Mouse (Mus musculus) gastrocnemius, postnatal 25 days (tissue): Measurements from ENCODE around the gene 2810459M11Rik. TPM values are rescaled to one million over a fixed set of nuclear protein-coding genes. Genes with fewer than 3 reads are reported as not detected.
A peak's percentile ranks its signal among the peaks of the same experiment; 100 is the strongest.
"Not testable (repeated sequence)": the region's sequence is repeated elsewhere in the genome, so short reads cannot be mapped to it uniquely, and the experiment has no call there.

ENCODE experiments used
- DNase-seq: peaks from one replicate; pipeline ENCODE4 v3.0.0; 2022
- long read RNA-seq, 2 experiments: library from polyadenylated mRNA; stranded (forward); transcript quantifications; one replicate each; pipeline ENCODE4 v2.0.0; 2021
- total RNA-seq, 2 experiments: library from RNA; stranded (reverse); gene quantifications; 1 replicate in 1 of 2; 2 replicates in 1 of 2; pipeline ENCODE4 v1.2.3; 2021

The 2810459M11Rik gene
- total RNA-seq = not detected
- long read RNA-seq, experiment 1, partial matches to known transcripts = 0 of 1 reads
- long read RNA-seq, experiment 1, other reads (novel, unspliced or antisense) = 1 of 1 reads
- long read RNA-seq, experiment 2 = 0 reads

DNA sequence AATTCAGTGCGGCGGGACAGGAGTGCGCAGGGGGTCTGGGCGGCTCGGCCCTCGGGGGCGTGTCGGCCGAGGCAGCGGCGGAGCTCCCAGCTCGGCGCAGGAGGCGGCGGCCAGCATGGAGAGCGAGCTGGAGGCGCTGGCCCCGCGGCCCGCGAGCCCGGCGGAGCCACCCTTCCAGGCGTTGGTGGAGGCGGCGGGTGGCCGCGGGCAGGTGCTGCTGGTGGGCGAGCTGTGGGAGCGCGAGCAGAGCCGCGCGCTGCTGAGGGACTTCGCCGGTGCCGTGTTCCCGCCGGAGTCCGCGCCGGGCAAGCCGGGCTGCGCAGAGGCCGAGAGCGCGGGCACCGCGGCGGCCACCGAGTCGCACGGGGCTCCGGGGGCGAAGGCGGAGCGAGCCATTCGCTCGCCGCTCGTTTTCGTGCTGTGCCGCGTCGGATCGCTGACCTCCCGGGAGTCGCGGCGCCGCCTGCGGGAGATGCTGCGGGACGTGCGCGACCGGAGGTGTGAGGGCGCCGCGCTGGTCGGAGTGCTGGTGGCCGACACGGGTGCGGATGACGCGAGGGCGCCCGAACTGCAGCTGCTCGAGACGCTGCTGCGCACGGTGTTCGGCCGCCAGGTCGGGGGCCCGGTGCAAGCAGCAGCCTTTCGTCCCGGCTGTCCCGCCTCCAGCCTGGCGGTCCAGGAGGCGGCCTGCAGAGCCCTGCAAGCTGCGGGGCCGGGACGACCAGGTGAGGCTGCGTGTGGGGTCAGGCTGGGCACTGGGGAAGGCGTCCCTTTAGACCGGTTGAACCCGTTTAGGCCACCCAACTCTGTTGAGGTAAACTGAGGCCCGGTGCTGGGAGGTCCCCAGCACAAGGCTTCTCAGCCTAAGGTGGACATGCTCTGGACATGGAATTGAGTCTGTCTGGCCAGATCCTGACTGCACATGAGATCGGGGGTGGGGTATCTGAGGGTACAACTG is at the start of gene 2810459M11Rik:
Gene 2810459M11Rik, plus strand, starts transcription at position 16 of the 958 bp plus-strand sequence.
- DNase-seq = no peak

DNA sequence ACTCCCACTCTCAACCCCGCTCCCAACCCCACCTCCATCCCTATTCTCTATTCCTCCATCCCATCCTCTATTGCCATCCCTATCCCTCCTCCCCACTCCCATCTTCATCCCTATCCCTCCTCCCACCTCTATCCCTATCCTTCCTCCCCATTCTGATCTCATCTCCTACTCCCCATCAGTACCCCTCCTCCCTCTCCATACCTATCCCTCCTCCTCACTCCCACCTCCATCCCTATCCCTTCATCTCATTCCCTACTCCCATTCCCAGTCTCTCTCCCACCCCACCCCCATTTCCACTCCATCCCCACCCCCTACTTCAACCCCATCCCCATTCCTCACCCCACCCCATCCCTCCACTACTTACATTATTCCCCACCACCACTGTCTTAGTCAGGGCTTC is 48.4 kb upstream of the 2810459M11Rik start:
- DNase-seq = no peak

DNA sequence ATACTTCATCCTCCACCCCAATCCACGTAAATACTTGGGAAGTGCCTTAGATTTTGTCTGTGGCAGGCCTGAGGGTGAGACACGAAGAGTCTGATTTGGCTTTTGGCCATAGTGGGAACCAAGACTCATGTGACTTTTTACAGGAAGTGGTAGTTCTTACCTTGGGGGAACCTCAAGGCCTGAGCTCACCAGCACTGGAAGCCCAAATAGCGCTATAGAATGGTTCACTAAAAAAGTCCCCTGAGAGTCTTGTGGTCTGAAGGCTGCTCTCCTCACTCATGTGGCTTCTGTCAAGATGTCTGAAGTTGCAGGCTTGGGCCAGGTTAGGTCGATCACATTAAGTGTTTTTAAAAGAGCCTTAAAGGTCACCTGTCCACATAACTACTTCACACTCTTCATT is 47.7 kb upstream of the 2810459M11Rik start:
- no peak for DNase-seq

DNA sequence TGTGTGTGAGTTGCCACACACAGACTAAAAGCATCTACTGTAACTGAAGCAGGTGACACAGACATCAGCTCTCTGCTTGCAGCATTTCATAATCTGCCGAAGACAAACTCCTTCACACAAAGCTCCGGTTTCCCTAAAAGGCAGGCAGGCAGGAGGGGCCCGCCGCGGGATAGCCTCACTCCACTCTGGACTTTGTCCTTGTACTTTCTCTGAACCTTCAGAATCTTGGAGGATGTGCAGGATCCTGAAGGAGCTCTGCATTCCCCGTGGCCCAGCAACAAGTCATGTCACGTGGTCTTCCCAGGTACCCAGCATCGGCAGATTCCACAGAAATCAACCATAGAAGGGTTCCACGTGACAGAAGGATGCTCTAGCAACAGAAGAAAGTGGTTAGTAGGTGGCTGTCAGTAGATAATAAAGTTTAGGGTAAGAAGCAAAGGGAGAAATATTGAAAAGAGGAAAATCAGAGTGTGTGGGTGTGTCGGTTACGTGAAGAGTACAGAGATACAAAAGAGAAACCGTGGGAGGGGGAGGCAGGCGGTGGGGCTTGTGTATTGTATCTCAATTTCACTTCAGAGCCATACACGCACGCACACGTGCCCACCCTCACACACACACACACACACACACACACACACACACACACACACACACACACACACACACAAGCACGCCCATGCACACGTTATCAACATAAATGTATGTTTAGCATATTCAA is 45.7 kb upstream of the 2810459M11Rik start:
- no peak for DNase-seq

DNA sequence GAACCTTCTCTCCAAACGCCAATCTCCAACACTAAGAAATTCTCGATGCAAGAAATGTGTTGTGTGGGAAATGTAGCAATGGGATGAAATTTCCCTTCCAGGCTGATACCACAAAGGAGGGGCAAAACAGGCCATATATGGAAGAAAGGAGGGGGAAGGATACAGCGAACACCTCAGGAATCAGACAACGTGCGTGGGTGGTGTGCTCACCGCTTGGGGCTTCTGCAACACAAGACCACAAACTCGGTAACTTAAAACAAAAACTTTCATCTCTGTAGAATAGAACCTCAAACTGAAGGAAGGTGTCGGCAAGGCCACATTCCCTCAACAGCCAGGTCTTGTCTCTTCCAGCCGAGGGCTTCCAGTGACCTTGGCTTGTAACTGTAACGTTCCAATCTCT is 40.1 kb upstream of the 2810459M11Rik start:
- DNase-seq = no peak

DNA sequence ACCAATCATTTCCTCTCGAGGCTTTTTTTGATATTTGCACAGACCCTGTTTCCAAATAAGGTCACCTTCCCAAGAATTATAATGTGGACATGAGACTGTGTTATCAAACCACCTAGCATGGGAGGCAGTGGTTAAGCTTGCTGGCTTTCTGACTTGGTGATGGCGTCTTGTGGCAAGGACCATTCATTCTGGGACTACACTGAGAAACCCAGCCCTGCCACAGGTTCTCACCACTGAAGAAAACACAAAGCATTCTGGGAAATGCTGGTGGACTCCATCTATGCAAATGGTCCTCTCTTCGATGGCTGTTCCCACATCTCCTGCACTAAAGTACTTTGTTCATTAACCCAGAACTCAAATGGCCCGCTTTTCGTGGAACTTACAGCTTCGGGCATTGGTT is 39.6 kb upstream of the 2810459M11Rik start:
- DNase-seq = no peak

DNA sequence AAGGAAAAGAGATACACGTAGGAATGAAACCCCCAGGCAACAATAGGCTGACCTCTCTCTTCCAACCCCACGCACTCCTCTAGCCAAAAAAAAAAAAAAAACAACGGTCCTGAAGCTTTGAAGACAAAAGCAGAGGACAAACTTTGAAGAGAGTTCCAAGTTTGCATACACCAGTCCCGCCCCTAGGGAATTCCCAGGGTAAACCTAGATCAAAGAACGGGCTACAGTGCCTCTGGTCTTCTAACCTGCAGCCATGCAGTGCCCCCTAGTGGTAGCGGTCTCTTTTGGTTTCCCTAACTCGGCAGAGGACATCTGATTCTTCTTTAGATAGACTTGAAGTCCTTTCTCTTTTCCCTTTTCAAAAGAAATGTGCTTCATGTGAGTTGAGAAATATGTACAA is 37.9 kb upstream of the 2810459M11Rik start:
- DNase-seq = peak; percentile 64

DNA sequence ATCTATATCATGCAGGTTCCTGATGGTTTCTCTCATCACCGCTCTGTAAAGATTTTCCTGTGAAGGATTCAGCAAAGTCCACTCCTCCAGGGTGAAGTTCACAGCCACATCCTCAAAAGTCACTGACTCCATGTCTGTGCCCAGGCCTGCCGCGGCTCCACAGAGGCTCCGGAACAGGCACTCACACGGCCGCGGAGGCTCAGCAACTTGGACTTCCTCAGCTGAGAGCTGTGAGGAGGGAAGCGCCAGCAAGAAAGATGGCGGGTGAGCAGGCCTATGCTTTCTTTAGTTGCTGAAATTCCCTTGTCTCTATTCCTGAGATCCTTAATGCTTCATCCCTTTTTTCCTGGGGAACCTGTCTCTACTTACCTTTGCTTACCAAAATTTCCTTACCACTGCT is 29.9 kb upstream of the 2810459M11Rik start:
- DNase-seq = not testable (repeated sequence)

DNA sequence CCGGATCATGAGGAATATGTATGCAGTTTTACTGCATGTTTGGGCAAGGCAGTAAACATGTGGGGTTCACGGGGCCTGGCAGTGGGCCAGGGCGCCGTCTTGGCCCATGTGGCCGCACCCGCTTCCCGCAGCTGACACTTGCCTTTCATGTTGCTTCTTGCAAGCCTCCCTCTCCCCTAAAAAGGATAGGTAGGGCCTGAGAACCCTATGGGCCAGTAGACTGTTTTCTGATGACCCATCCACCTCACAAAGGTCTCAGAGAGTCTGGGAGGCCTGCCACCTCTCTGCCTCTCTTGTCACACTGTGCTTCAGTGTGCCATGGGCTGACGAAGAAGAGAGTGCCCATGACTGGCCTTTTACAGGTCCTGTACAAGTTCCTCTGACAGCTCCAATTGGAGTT is 29.1 kb upstream of the 2810459M11Rik start, which contains the start of gene Spata3:
Gene Spata3, plus strand, starts transcription at position 301 of the 400 bp plus-strand sequence.
- DNase-seq = no peak

DNA sequence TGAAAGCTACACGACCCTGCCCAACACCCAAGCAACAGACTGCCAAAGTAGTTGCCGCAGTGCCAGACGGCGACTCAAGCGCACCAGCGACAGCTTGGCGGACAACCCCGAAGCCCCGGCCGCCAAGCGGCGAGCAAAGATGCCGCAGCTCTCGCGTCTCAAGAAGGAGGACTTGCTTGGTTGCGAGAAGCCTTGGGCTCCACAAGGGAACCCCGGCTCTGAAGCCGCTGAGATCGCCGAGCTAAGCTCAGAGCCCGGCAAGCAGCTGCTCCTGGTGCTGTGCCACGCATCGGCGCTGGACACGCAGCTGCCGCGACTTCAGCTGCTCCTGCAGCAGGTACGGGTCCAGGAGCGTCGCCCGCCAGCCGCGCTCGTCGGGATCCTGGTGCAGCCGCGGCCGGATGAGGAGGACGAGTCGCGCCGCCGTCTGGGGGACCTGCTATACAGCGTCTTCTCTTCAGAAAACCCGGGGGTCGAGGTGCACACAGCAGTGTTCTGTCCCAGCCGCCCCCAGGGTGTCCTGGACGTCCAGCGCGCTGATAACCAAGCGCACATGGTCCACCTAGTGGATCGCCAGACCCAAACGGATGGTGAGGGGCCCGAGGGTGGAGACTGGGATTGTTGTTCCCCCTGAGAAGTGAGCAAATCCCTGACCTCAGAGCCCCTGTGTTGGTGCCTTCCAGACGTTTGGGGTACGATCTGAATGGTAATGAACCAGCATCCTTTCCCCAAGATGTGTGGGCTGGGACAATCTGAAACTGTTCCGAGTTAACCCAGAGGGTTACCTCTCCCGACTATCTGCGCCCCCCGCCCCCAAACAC is 27.2 kb upstream of the 2810459M11Rik start:
- DNase-seq = no peak

DNA sequence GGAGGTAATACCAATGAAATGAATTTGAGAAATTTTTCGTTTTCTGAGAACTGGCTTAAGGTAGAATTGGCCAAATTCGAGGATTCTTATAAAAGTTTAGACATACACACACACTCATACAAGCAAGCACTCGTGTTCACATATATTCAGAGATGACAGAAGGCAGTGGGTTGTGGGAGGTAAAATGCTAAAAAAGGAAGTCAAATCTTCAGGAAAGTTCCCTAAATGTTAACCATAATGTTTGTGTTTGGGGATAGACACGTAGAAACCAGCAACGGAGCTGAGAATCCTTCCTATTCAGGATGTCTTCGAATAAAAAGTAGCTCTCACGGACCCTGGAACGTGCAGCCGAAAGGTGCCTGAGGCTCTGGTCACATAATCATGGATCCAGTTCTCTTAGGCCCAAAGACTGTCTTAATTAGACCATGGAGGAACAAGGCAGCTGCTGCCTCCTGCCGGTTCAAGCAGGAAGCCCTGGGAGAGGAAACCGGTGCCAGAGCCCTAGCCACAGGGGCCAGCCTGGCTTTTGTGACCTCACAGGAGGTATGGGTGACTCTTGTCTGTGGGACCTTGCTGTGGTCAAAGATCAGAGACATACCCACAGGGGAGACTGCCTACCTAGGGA is 24.2 kb upstream of the 2810459M11Rik start:
- DNase-seq = no peak

DNA sequence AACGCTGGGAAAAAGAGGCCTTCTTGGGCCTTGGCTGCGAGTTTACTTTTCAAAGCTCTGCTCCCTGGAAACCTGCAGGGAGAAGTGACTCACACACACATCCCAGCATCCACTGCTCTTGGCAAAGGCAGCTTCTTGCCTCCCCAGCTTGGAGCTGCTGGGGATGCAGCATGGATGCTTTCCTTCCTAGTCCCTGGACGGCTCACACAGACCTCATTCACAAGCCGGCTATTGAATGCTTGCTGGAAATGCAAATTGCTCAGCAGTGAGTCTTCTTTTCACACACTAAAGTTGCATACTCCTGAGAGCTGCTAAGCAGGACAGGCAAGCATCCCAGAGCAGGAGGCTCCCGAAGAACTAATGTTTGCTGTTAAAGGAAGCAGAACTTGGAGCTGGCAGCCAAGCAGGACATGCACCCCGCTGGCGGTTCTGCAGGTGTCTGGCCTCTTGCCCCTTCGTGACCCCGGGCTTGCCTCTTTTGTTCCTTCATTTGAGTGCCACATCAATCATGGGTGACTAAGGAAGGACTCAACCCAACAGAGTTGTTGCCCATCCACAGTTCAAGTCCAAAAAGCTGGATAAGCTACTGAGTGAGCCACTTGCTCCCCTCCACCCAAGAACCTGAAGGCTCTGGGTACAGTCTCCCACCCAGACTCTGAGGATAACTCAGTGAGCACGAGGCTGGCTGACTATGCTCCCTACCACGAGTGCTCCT is 13.2 kb upstream of the 2810459M11Rik start:
- DNase-seq = no peak

DNA sequence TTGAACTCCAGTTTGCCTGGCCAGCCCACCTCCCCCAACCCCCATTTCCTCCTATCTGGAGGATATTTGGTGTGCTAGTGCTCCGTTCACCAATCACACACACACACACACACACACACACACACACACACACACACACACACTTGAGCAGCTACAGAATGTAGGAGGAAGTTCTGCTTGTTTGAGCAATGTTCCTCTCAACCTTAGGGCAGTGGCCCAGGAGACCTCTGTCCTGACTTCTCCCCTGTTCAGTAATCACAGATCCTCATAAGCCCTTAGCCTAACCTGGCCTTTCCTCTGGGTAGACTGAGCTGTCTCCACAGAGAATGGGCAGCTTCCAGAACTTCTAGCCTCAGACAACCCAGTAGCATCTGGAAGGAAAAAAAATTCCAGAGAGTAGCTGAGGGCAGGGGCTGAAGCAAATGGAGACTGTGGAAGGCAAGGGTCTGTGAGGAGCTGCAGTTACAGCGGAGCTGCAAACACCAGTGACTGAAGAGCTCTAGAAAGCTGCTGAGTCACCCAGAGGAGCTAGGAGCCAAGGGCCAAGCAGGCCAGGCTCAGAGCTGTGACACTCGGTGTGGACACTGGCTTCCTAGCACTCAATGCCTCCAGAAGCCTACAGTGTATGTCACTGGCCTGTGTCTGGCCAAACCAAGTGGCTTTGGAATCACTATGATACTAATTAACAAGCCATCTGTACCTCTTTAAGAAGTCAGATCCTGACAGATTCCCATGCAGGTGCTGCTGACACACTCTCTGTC is 7.3 kb upstream of the 2810459M11Rik start:
- DNase-seq = peak; percentile 41

DNA sequence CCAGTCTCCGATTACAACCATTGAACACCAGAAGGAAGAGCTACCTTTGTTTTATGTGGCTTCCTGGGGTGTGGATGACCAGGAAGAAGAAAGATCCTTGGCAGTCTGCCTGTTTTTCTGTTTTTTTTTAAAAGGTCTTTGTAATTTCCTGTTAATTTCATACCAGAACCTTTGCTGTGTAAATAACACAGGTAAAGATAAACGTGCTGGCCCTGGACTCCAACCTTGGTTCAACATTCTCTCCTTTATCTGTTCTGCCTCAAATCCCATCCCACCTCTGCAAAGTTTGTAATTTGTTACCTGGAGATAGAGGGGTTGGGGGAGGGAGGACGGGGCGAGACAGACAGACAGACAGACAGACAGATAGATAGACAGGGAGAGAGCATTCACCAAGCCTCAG is 5.5 kb upstream of the 2810459M11Rik start:
- DNase-seq = no peak

DNA sequence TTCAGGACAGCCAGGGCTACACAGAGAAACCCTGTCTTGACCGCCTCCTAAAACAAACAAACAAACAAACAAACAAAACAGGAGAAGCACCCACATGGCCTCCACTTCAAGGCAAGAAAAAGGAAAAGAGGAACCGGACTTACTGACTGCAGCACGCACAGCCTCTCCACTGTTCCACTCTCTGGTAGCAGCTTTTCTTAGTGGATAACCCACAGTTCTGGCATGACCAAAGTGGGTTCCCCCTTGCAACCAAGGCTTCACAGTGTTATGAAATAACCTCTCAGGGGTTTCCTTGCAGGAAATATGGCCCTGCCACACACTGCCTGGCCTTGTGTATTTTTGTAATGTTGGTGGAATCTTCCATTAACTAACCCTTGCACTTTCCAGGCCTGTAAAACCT is 4.8 kb upstream of the 2810459M11Rik start:
- DNase-seq = no peak

DNA sequence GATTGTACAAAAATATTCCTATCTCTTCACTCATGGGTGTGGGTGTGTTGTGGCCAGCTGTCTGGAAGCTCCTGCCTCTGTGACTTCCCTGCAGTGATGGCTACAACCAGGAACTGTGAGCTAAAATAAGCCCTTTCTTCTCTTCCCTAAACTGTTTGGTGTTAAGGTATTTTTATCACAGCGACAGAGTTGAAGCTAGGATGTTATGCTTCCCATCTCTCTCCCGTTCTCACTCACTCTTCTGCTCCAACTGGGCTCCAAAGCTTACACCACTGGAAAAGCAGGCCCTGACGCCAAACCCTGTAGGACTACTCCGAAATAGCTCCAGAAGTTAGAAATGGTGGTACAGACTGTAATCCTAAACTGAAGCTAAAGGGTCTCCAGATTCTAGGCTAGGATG is 607 bp upstream of the 2810459M11Rik start:
- DNase-seq = no peak

DNA sequence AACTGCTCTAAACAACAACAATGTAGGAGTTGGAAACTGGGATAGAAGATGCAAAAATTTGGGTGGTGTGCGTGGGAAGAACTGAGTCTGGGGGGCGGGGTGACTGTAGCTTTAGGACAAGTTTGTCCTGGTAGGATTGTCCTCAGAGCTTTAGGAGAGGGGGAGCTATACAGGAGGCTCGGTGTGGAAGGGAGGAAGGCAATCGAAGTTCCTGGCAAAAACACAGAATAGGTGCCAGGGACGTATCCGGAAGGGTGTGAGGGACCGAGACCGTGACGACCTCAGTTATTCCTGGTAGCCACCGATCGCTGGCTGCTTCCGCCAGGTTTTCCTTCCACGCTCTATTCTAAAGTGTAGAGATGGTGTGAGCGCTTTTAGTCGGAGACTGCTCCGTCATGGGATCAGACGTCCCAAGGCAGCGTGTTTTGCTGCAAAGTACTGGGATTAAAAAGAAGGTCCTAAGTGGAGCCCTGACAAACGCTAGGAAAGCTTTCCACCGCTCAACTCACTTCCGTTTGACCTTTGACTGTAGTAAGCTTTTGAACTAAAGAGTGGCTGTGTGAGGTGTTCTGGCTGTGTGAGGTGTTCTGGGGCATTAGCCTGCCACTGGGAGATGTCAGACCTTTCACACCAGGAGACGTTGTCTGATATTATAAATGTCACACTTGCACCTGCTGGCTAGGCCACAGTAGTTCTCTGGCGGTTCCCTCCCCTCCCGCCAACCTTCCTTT is 1.3 kb downstream of the 2810459M11Rik start:
- no peak for DNase-seq

DNA sequence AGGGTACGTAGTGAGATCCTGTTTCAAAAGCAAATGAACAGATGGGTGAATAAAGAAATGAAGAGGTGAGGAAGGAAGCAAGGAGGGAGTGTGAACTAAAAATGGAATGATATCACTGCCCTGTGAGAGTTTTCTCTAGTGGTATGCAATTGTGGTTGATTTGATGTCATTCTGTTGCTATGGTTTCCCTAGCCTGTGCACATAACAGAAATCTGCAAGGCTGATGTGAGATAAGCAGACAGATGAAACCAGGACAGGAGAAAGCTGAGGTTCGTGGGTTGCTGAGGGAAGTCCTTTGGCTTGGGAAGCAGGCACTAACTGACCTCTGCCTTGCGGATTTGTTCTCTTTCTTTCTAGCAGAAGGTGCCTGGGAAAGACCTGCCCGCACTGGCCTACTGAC is 2.6 kb downstream of the 2810459M11Rik start:
- no peak for DNase-seq

DNA sequence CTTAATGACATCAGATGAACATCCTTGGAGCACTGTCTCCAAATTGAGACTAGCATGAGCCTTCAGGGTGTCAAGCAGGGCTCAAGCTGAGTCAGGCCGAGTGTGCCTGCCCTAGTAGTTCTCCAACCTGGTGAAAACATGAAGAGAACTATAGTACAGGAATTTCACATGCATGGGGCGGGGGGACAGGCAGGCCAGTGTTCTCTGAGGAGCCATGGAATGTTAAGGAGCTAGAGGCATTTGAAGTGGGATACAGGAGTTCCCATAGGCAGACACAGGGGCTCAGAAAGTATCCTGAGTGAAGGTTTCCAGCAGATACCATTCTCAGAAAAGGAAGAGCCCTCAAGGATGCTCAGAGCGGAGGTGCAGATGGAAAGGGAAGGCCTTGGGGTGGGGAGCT is 3.1 kb downstream of the 2810459M11Rik start:
- DNase-seq = no peak
